Mouse (Mus musculus): ENCODE measurements around the gene Ikzf1. TPM values are rescaled to one million over a fixed set of nuclear protein-coding genes. Genes with fewer than 3 reads are reported as not detected.

Ikzf1 gene
- 1 to 10 TPM; 3.1 to 3.3 TPM for total RNA-seq (2021)

DNA sequence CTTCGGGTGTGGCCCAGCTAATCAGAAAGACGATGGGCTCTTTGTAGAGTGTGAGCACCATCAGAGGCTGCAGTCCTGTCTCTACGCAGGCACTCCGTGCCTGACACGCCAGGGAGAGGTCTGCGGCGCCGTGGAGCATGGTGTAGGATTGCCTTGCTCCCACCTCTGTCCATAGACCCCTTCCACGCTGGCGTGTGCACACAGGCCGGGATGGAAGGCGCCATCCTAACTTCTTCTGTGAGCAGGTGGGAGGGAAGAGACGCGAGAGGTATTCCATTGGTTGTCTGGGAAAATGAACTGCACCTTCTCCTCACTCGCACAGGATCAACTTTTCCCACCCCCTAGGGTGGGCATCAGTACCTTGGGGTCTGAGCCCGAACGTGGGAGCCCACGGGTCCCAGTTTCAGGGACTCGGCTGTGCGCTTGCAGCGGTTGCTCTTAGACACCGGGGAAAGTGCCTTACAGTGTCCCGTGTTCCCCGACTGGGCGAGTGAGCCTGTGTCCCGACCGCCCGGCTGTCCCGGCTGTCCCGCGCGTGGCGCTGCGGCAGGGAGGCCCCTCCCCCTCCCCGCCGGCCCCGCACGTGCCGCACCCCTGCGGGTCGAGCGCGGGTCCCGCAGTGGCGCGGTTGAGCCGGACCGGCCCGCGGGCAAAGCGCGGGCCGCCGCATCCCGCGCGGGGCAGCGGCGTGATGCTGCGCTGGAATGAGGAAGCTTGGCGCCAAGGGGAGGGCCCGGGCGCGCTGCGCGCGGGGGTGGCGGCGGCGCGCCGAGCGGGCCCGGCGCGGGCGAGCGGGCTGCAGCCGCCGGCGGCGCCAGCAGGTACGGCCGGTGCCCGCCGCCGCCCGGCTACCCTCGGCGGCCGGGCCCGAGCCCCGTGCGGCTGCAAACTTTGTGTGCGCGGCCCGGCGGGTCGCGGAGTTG, at the start of gene Ikzf1:
Gene Ikzf1 (plus strand): TSS at position 74 of the 923 bp plus-strand sequence.
- DNase-seq, result no peak
- intact Hi-C loops (cut with DNase I), result no loop called here

DNA sequence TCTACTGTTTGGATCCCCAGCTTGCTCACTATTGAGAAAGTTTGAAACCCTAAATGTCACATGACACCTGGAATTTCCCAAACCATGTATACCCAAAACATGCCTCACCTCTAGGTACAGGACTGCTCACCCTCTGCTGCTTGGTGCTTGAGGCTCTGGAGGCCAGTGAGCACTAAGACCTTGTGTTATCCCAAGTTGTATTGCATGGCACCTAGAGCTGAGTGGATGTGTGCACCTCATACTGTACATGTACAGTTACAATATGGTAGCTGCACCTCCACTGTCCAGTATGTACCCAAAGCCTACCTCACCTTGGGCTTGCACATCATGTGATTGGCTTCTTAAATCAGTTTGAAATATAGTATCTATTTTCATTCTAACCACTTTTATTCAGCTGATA, 40.5 kb upstream of the Ikzf1 start:
- intact Hi-C loops (cut with DNase I), result no loop called here
- DNase-seq, result no peak

DNA sequence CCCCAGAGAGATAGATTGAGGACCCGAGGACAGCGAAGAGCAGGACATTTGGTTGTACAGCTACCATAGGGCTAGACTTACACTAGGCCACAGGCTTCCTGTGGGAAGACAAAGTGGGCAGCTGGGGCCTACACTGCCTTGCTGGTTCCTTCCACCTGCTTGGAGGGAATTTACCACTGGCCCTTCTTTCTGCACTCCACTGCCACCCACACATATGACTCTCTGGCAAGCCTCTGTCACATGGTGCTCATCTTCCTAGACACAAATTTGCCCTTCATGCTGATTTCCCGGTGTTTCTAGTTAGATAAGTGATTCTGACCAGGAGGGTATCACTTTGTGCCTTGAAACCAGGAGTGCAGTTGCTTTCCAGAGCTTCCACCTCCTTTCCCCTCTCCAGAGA, 28.4 kb upstream of the Ikzf1 start:
- DNase-seq, result no peak
- intact Hi-C loops (cut with DNase I), result no loop called here

DNA sequence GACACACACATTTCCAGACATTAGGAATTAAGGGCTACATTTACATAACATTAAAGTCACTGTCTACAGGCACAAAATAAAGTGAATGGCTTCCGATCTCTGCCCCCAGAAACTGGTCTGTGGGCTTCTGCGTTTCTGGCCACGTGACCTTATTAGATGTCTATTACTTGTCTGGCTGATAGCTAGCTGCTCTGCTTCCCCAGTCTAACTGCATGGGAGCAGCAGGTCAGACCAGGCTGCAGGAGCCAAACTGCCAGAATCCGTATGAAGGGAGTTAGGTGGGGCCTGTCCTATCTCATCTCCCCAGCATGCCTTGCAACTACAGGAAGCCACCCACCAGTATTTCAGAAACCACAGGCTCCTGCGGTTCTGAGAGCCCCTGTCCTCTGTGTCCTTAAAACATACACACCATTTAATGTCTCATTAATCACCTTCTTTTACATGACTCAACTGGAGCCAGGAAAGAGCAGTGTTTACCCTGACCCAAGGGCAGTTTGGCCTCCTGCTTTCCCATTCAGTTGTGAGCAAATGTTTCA, 27.7 kb upstream of the Ikzf1 start:
- DNase-seq, result no peak
- intact Hi-C loops (cut with DNase I), result no loop called here

DNA sequence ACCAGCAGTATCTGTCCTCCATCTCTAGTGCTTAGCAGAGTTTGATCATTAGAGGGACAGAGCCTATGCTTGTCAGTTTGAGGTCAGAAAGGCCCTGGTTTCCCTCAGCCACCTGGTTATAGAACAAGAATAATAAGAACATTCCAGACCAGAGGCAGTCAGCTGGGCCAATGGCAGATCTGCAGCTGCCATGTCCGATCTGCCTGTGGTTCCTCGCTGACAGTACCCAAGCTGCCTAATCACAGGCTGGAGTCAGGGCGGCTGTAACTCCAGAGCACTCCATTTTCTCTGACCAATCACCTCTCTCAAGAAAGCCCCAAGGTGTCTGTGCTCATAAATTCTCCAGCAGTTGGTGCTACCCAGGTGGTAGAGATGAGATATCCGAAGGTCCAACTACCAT, 27.2 kb upstream of the Ikzf1 start:
- intact Hi-C loops (cut with DNase I), result no loop called here
- no peak for DNase-seq

DNA sequence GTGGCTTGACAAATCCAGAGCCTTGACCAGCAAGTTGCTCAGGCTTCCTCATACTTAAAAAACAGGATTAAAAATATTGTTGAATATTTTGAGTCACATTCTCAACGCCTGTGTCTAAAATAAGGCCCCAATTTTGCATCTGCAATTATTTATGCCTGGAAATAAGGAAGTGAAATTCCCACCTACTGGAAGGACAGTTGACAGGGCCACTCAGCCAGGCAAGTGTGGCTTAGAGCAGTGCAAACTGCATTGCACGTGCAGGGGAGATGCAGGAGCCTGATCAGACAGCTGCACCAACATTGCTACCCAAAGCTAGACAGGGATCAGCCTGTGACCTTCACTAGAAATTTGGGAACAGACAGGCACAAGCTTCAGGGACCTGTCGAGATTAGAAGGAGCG, 26.0 kb upstream of the Ikzf1 start:
- intact Hi-C loops (cut with DNase I), result no loop called here
- DNase-seq, result no peak

DNA sequence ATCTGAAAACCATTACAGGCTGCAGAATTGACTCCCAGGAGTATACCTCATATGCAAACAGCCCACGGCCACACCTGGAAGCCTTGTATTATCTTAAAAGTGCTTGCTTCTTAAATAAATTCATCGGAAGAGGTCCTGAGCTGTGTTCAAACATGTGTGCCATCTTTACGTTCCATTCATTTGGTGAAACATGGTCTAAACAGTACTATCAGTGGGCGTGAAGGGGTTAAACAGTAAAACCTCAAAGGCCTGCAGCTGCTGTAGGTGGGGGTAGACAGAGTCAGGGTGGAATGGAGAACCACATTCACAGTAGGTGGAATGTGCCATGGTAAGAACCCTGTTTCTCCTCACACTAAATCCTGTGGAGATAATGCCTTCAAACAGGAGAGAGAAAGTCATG, 24.2 kb upstream of the Ikzf1 start:
- intact Hi-C loops (cut with DNase I), result no loop called here
- no peak for DNase-seq

DNA sequence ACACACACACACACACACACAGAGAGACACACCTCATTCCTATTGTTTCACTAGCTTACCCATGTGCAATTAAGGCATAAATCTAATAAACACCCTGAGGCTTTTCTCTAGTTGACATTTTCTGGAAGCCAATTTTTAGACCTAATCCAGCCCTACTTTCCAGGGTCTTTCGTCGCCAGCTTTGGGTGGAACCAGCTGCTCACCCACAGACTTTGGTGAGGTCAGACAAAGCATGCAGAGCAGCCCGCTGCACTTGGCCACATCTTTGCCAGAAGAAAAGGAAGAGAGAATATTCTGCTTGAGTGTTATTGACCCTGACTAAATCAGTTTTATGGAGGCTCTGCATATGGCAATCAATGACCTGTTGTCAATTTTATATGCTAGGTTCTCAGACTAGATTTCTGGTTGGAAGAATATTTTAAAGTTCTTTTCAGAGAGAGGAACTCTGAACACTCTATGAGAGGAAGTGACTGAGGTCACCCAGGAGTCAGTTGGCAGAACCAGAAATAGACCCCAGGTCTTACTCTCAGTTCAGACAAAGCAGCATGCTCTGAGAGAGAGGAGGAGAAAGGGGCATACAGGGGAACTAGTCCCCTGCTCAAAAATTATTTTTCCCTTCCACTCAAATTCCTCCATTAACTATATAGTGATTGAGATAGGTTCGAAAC, 17.4 kb upstream of the Ikzf1 start:
- intact Hi-C loops (cut with DNase I), result no loop called here
- DNase-seq, result no peak

DNA sequence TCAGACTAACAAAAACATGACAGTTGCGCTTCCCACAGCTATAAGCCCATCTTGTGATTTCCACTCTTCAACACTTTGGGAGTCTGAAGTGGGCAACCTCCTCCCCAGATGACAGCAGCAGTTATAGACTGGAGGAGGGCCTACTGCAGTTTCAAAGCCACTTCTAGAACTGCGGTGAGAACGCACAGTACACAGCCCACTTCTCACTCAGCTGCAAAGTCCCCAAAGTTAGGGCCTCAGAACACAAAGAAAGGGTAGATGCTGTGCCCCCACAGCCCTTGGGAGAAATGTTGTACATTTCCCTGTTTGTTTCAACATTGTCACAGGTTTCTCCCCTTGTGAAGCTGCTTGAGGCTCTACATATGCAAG, 16.9 kb upstream of the Ikzf1 start:
- intact Hi-C loops (cut with DNase I), result no loop called here
- no peak for DNase-seq

DNA sequence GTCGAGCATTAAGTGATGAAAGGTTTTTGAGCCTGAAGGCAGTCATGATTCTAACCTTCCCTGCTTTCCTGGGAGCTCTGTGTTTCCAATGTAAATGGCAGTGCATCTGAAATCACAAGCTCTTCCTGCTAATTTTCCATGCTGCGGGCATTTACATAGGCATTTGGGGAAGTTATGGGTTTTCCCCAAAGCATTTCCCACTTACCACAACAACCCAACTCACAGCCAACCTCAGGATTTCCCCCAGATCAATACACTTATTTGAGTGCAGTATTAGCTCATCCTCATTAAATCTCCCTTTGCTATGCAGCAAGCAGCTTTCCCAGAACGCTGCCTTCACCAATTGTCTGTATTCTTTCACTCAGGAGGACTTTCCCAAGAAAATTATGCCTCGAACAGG, 11.8 kb upstream of the Ikzf1 start:
- intact Hi-C loops (cut with DNase I), result no loop called here
- DNase-seq, result no peak

DNA sequence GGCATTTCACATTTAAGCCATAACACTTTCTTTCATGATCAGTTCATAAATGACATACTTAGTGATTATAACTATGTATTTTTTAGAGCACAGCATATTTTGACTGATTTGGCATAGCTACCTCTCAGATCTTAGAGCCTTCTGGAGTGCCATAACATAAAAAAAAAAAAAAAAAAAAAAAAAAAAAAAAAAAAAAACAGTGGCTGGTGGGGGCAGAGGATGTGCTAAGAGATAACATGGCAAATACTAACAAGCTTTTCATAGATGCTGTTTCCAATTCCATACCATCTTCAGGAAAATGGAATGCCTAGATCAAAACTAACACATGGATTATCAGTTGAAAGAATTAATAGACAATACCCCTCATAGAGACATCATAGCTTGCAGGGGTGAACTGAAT, 9.7 kb upstream of the Ikzf1 start:
- DNase-seq, result no peak
- intact Hi-C loops (cut with DNase I), result no loop called here

DNA sequence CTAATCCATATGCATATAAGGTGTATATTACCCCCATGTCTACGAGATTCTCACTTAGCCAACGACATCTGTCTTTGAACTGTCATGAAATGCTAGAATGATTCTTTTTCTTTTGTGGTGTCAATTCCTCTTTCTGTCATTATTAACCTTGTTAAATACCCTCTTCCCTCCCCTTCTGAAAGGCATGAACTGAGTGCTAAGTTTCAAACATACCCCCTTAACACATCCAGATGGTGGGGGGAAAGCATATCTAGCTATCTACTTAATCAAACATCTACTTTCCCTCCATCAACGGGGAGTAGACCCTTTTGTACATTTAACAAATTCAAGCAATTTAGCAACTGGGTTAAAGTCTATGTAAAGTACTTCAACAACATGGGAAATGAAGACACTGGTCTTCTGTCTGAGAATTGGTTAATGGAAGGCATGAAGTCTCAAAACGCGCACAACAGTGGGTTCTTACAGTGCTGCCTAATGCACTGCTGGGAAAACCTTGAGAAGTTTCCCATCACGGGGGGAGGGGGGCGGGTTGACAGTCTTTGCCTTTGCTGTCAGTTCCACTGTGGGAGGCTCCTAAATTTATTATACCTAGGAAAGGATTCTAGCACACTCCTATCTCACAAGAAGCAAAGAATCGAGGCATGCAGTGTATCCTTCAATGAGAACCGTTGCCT, 8.6 kb upstream of the Ikzf1 start:
- DNase-seq, result no peak
- intact Hi-C loops (cut with DNase I), result no loop called here

DNA sequence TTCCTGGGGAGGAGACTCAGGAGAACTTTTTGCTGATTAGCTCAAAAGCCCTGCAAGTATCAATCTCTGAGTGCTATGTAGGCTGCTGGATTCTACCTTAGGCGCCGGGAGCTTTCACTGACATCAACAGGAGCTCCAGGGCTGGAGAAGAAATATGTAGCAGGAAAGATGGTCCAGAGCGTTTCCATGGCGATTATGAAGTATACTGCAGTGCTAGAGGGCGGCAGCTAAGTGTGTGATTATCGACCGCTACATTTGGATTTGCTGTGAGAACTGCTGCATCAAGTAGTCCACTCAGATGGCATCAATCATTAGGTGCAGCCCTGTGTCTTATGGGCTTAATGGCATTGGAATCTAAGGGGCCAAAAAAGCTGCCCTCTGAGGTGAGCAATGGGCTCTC, 7.6 kb upstream of the Ikzf1 start:
- intact Hi-C loops (cut with DNase I), result no loop called here
- no peak for DNase-seq

DNA sequence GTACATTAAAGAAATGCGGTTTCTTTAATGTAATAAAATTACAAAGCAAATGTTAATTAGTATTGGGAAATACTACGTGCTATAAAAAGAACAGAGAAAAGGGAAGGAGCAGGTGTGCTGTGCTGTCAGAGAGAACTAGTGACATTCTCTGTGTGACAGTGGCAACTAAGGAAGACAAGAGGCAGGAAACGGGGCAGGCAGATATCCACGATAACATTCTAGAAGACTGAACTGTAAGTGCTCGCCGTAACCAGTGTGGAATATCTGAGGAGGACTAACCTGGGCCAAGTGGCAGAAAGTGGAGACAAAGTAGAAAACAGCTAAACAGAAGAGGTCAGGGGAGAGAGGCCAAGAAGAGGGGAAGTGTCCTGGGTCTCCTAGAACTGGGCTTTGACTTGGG, 5.8 kb upstream of the Ikzf1 start:
- DNase-seq, result no peak
- intact Hi-C loops (cut with DNase I), result no loop called here

DNA sequence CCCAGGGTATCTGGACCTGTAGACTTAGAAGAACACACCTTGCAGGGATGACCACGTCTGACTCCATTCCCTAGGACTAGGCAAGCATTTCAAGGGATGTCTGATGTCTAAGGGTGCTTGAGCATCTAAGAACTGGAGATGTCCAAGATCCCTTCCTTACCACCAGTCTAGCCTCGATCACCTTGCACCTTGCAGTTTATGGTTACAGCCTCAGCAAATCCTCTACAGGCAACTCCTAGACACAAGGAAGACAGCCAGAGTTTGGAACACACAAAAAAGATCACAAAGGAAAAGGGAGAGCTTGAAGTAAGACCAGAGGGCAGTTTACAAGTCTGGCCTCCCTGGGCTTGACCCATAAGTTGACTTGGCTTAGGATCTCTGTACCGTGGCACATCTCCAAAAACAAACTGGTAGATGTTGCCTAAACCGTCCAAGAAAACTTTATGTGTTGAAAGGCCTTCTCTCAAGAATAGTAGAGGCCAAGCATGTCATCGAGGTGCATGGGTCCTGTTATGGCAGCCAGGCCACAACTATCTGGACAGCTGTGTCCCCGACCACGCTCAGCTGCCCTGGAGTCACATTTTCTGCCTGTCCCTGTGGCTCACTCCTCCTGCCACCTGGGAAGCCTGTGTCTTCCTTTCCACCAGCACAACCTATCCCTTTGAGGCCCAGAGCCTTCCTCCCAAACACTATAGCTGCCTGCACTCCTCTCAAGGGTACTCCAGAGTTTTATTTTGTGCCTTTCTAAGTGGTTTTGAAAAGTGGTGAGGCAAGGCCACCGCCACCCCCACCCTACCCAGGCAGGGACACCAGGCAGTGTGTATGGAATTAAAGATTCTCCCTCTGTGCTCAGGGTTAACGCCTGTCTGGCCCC, 510 bp upstream of the Ikzf1 start:
- no peak for DNase-seq
- intact Hi-C loops (cut with DNase I), result no loop called here

DNA sequence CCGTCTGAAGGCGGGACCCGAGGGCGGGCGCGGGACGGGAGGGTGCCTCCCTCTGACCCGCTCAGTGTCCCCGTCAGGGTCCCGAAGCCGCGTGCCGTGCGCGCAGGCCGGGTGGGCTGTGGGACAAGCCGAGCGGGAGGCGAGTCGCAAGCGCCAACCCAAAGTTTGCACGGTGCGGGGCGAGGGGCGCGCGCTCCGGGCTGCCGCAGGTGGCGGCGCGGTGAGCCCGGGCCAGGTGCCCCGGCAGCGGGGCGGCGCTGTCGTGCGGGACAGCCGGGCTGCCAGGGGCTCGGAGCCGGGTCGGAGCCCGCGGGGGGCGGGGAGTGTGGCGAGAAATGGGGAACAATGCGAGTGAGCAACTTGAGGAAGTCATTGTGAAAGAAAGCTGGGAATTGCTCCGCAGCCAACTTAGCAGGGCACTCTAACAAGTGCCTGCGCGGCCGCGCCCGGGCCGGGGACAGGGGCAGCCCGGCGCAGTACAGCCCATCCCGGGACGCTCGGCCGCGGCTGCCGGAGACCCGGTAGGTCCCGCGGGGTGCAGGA, 1.1 kb downstream of the Ikzf1 start:
- intact Hi-C loops (cut with DNase I), result no loop called here
- peak; percentile 58 to 64 for DNase-seq

DNA sequence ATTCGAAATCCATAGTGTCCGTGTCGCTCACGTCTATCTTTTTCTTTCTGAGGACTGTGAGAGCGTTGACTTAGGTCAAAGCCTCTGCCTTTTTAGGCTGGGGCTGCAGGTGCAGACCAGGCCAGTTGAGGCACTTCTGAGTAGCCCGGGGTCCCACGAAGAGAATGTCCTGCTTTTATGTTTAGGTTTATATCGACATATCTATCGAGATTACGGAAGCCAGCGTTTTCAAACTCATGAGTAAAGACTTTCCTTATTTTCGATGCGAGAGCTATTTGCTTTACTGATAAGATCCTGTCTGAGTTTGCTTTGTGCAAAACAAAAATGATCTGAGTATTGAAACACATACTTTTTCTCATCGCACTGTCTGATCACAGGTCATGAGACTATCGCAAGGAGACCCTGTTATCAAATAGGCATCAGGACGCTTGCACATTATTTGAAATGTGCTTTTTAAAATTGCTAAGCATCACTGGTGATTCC, 1.8 kb downstream of the Ikzf1 start:
- intact Hi-C loops (cut with DNase I), result no loop called here

DNA sequence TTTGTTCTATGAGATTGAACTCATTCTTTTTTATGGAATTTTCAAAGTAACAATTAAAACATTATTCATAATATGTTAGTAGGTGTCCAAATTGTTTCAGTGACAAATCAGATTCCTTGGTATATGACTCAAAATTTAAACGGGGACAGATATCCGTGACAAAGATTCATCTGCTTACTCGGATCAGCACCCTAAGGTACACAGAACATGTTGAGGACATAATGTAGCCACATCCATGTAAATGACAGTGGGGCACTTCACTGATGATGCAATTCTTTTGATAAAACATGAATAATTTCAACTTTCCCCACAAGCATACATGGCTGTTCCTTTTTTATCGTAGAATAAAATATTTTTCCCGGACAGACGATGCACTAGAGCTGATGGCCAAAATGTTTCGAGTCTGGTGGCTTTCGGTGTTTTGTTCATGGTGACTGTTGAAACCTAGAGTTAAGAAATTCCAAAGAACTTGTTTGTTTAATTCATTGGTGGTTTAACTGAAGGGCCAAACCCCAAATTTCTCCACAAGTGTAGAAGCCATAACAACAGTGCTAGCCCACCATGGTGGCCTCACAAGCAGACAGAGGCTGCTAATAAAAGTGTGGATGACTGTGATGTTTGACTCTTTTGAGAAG, 2.9 kb downstream of the Ikzf1 start:
- DNase-seq, result no peak
- intact Hi-C loops (cut with DNase I), result no loop called here

More for the DNA sequence above, 1.8 kb downstream of the Ikzf1 start:
- DNase-seq, result no peak

DNA sequence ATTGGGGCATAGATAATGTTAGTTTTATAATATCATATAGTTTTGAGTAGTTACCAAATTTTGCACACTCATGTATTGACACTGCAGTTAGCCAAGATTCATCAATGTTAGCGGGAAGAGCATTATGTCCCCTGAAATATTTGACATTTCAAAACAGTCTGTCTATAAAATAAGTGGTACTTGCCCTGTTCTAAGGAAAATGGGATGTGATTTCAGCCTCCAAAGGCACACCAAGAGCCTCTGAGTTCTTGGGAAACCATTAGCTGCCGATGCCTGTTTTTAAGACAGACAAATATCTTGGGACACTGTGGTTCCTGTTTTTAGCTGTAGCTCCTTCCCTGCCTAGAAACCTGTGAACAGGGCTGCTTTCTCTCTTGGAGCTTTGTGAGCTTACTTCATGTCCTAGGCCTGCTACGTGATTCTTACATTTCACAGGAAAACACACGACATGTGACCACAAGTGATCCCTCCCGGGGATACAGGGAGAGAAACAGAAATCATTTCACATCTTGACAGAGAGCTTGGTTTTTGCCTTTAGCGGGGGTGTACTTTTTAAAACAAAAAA, 4.0 kb downstream of the Ikzf1 start:
- intact Hi-C loops (cut with DNase I), result no loop called here
- DNase-seq, result no peak

Measured in heart, postnatal 10 days (tissue).